Mouse (Mus musculus) spleen, adult 2 months (tissue): Measurements from ENCODE around the gene H2-T22. TPM values are rescaled to one million over a fixed set of nuclear protein-coding genes. Genes with fewer than 3 reads are reported as not detected.
A peak's percentile ranks its signal among the peaks of the same experiment; 100 is the strongest.
"Not testable (repeated sequence)": the region's sequence is repeated elsewhere in the genome, so short reads cannot be mapped to it uniquely, and the experiment has no call there.

Source experiments
- DNase-seq, 2 experiments: peaks; one replicate each; pipeline versions ENCODE4 v3.0.0 to v3.0.0-alpha.2; 2012 to 2021; ENCODE audit warnings: low spot score in 2 of 2, low read depth in 1 of 2
- H3K27ac ChIP-seq: fragments of 200-500 bp; 2 replicates; pipeline ENCODE4 v1.5.1; 2012; ENCODE audit warnings: low read length, inconsistent platforms; ENCODE audit not compliant: insufficient read depth
- H3K27me3 ChIP-seq: fragments of 200-500 bp; 2 replicates; pipeline ENCODE4 v1.6.1; 2012; ENCODE audit warnings: mild to moderate bottlenecking, moderate library complexity, low read length, inconsistent platforms; ENCODE audit not compliant: control insufficient read depth, insufficient read depth
- H3K36me3 ChIP-seq: fragments of 200-500 bp; 2 replicates; pipeline ENCODE4 v1.6.1; 2012; ENCODE audit warnings: mild to moderate bottlenecking, low read length, inconsistent platforms; ENCODE audit not compliant: control insufficient read depth, insufficient read depth
- H3K4me1 ChIP-seq: fragments of 200-500 bp; 2 replicates; pipeline ENCODE4 v1.6.1; 2011; ENCODE audit warnings: inconsistent platforms; ENCODE audit not compliant: control insufficient read depth, insufficient read depth, insufficient read length
- H3K4me3 ChIP-seq: fragments of 200-500 bp; 2 replicates; pipeline ENCODE4 v1.5.1; 2011; ENCODE audit warnings: mild to moderate bottlenecking, inconsistent platforms; ENCODE audit not compliant: insufficient read depth, insufficient read length; ENCODE audit errors: extremely low read depth
- CTCF ChIP-seq: fragments of 200-500 bp; IDR thresholded peaks from 2 replicates; pipeline ENCODE4 v1.5.1; 2011; ENCODE audit warnings: mild to moderate bottlenecking, inconsistent platforms; ENCODE audit not compliant: insufficient read depth, insufficient read length, insufficient replicate concordance; ENCODE audit errors: extremely low read depth
- POLR2A ChIP-seq: fragments of 200-500 bp; IDR thresholded peaks from 2 replicates; pipeline ENCODE4 v1.6.1; 2011; ENCODE audit warnings: low read depth, low read length, inconsistent platforms
- WGBS: fragments of 180-500 bp; shearing (Covaris S2); methylation state at CpG from one replicate; pipeline ENCODE4 v1.1.7; 2018; 5-methylcytosine and 5-hydroxymethylcytosine counted together
- polyA plus RNA-seq: library from polyadenylated mRNA; depleted of rRNA; stranded (reverse); fragments of >200 nt; gene quantifications from 2 replicates; pipeline ENCODE4 v1.2.3, GENCODE M21; 2012

The H2-T22 gene
- polyA plus RNA-seq, 1 experiment = 60.3 TPM

DNA sequence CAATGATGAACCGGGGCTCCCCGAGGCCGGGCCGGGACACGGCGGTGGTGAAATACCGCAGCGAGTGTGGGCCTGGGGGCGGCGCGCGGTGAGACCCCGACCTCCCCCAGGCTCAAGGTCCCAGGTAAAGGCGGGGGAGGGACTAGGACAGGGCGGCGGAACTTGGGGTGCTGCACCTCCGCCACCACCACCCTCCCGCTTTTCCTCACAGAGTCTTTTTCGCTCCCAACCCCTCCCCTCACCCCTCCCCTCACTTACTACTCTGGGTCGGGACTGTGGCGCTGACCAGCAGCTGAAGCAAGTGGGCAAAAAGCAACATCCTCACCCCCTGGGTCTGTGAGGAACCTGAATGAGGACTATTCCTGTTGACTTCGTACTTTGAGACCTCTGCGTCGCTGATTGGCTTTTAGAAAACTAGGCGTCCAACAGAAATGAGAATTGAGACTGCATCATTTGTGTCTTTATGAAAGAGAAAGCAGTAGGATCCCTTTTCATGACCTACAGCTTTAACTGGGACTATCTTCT lies 10.1 kb downstream of the H2-T22 start, which contains the start of gene H2-T23:
Gene H2-T23, minus strand, starts transcription at position 505 of the 525 bp plus-strand sequence.
- Histone ChIP-seq H3K27ac (peak within 1 kb of the TSS; percentile 96), H3K4me1 (peaks cover 12% of the 10 kb centered on the region; the same call in 1 of the 2 replicates), H3K36me3 (peaks cover 12% of the 10 kb centered on the region), H3K4me3 (peak within 1 kb of the TSS; percentile 94)
- peak; percentile 73 to 76 for DNase-seq
- under 1% methylated on average over 25 of the region's 25 CpGs for WGBS
- H3K27me3 ChIP-seq = not testable (repeated sequence)
- TF ChIP-seq POLR2A = peak; percentile 91

DNA sequence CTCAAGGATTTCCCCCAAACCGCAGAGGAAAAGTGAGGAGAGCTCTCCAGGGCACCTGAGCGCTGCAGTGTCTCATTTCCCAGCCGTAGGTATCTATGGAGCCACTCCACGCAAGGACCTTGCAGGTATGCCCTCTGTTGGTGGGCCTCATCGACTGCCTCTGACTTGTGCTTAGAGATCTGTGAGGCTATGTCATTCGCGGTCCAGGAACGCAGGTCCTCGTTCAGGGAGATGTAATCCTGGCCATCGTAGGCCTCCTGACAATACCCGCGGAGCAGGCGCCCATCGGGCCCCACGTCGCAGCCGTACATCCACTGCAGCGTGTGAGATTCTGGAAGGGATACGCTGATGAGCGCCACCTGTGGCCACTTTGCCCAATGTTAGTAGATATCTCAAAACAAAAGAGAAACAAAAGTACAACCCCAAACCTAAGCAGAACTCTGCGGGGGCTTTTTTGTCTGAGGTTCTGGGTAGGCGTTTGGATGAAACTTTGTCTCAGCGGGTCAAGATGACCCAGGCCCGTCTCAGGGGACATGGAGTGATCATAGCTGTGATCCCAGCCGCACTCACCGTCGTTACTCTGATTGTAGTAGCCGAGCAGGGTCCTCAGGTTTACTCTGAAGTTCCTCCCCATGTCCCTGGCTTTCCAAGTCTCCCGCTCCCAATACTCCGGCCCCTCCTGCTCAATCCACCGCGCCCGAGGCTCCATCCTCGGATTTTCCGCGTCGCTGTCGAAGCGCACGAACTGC lies 10.8 kb downstream of the H2-T22 start:
- peak overlapping the region; percentile 94 for H3K4me3 ChIP-seq
- WGBS = under 1% methylated on average over 40 of the region's 40 CpGs
- H3K4me1 ChIP-seq = peaks cover 12% of the 10 kb centered on the region; the same call in 1 of the 2 replicates
- H3K27me3 ChIP-seq, H3K36me3 ChIP-seq: not testable (repeated sequence)
- DNase-seq = peak in 1 of 2 experiments; percentile 49
- peak overlapping the region; percentile 96 for H3K27ac ChIP-seq

- WGBS = 72% methylated on average over 8 of the region's 8 CpGs
- Histone ChIP-seq H3K4me1 (peaks cover 12% of the 10 kb centered on the region; the same call in 1 of the 2 replicates), H3K27ac (peak overlapping the region; percentile 72), H3K4me3 (peak overlapping the region; percentile 61)
- H3K36me3 ChIP-seq, DNase-seq, H3K27me3 ChIP-seq: not testable (repeated sequence)
These were observed 11.6 kb downstream of the H2-T22 start for GRCm38 (mm10) chr17:36030703-36031582.

- H3K27ac ChIP-seq, H3K4me3 ChIP-seq, H3K36me3 ChIP-seq, DNase-seq, H3K27me3 ChIP-seq: not testable (repeated sequence)
- H3K4me1 ChIP-seq = peaks cover 12% of the 10 kb centered on the region; the same call in 1 of the 2 replicates
- 84% methylated on average over 4 of the region's 4 CpGs for WGBS
These were observed 12.4 kb downstream of the H2-T22 start for GRCm38 (mm10) chr17:36030046-36030702.

DNA sequence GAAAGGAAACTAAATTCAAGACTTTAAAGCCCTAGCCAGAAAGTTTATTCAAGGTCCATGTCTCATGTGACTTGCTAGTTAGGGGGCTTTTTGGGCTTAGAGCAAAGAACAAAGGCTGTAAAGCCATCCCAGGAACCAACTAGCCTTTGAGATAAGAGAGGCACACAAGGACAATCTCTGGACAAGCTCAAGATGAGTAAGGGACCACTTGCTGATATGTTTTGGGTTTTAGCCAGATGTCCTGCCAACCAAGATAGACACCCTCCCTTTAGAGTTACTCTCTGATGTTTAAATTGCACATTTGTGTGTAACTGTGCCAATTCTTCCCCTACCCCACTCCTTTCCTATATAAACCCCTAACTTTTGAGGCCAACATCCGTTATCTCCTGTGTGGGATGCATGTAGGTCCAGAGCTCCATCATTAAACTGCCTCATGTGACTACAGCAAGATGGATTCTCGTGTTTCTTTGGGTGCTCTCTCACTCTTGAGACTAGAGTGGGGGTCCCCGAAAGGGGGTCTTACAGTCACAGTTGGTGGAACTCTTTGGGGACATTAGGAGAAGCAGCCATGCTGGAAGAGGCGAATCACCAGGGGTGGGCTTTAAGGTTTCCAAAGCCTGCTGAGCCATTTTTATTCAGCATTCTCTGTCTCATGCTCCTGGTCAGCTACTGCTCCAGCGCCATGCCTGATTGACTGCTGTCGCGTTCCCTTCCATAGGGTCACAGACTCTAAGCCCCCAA lies 13.5 kb downstream of the H2-T22 start:
- Histone ChIP-seq H3K27ac (no peak overlapping the region), H3K36me3 (peaks cover 10% of the 10 kb centered on the region), H3K4me1 (peaks cover 16% of the 10 kb centered on the region), H3K27me3 (no peaks in the 10 kb centered on the region), H3K4me3 (no peak overlapping the region)
- TF ChIP-seq CTCF = no peak
- TF ChIP-seq POLR2A = no peak
- WGBS = 90% methylated on average over 7 of the region's 7 CpGs
- no peak for DNase-seq

GRCm38 (mm10) chr17:36027663-36028062 lies 14.9 kb downstream of the H2-T22 start:
- WGBS = 90% methylated on average over 4 of the region's 4 CpGs
- DNase-seq = no peak
- Histone ChIP-seq H3K27me3 (no peaks in the 10 kb centered on the region), H3K4me1 (peaks cover 27% of the 10 kb centered on the region), H3K36me3 (peaks cover 10% of the 10 kb centered on the region), H3K4me3 (no peak overlapping the region), H3K27ac (no peak overlapping the region)
- no peak for TF ChIP-seq POLR2A
- TF ChIP-seq CTCF = no peak
